Mouse (Mus musculus) neural tube, embryonic 12.5 days (tissue): Measurements from ENCODE around the gene Acp1. TPM values are rescaled to one million over a fixed set of nuclear protein-coding genes. Genes with fewer than 3 reads are reported as not detected.

Source experiments
- ATAC-seq: fragments of 200-750 bp; cut with Nextera tagmentation; 2 replicates; pipeline ENCODE4 v1.8.0; 2017; ENCODE audit warnings: low read depth, mild to moderate bottlenecking, moderate TSS enrichment, moderate library complexity; ENCODE audit not compliant: low FRiP score
- H3K27ac ChIP-seq: fragments of 300-500 bp; sonication (generic); 2 replicates; pipeline ENCODE4 v1.5.1; 2016
- H3K27me3 ChIP-seq: fragments of 300-500 bp; sonication (generic); replicated peaks from 2 replicates; pipeline ENCODE4 v1.6.1; 2016; ENCODE audit warnings: mild to moderate bottlenecking
- H3K36me3 ChIP-seq: fragments of 300-500 bp; sonication (generic); 2 replicates; pipeline ENCODE4 v1.6.1; 2016; ENCODE audit warnings: mild to moderate bottlenecking
- H3K4me1 ChIP-seq: fragments of 300-500 bp; sonication (generic); 2 replicates; pipeline ENCODE4 v1.6.1; 2016
- H3K4me2 ChIP-seq: fragments of 300-500 bp; sonication (generic); replicated peaks from 2 replicates; pipeline ENCODE4 v1.6.1; 2016; ENCODE audit warnings: mild to moderate bottlenecking
- H3K4me3 ChIP-seq: fragments of 300-500 bp; sonication (generic); 2 replicates; pipeline ENCODE4 v1.5.1; 2016
- H3K9ac ChIP-seq: fragments of 300-500 bp; sonication (generic); 2 replicates; pipeline ENCODE4 v1.6.1; 2016; ENCODE audit warnings: mild to moderate bottlenecking
- H3K9me3 ChIP-seq: fragments of 300-500 bp; sonication (generic); 2 replicates; pipeline ENCODE4 v1.6.1; 2016; ENCODE audit warnings: mild to moderate bottlenecking
- WGBS: fragments of 180-500 bp; shearing (Covaris S2); methylation state at CpG from one replicate; pipeline ENCODE4 v1.1.7; 2016; 5-methylcytosine and 5-hydroxymethylcytosine counted together
- polyA plus RNA-seq: library from polyadenylated mRNA; unstranded; fragments of >200 nt; fragmentation: Nextera tagmentation; extraction: Ambion mirVana; gene quantifications from 2 replicates; pipeline ENCODE4 v1.2.1, GENCODE M21; 2016

Gene Acp1
- 131 and 134 TPM in 2 replicates for polyA plus RNA-seq

DNA sequence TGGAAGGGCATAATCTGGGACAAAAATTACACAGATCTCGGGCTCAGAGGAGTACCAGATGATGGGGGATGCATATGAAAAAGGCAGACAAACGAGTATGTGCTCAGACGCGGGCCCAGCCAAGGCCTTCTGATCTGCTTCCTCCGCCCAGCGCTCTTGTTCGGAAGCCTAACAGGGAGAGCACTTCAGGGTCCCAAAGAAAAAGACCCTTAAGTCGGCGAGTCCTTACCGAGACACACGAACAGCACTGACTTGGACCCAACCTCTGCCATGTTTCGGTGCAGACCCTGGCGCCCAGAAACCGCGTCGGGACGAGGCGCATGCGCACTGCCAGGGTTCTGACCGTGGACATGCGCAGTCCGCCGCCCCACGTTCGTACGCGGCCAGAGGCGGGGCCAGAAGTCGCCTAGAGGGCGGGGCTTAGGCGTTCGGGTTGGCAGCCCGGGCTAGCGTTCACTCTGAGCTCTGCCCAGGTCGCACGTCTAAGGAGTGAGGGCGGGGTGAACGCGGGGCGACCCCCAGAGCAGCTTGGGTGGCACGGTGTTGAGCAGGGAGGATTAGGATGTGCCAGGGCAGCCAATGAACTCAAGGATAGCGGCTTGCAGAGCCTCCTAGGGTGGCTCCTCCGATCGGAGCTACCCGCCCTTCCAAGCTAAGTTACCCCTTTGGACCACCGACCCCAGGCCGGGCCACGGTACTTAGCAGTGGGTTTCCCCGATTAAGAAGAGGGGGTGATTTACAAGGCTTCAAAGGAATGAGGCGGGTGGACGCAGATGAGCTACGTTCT, at the start of gene Acp1, which contains the start of gene Sh3yl1:
Gene Acp1 (minus strand): TSS at position 329 of the 787 bp plus-strand sequence.
Gene Sh3yl1 (plus strand): TSS at position 408 of the 787 bp plus-strand sequence.
- H3K27me3 ChIP-seq = no peaks in the 10 kb centered on the region
- no peaks in the 10 kb centered on the region for H3K9me3 ChIP-seq
- peak; percentile 98 for ATAC-seq
- H3K36me3 ChIP-seq = no peaks in the 10 kb centered on the region
- no peak within 1 kb of the TSS for H3K27ac ChIP-seq
- peaks cover 7% of the 10 kb centered on the region for H3K4me1 ChIP-seq
- WGBS = under 1% methylated on average over 52 of the region's 52 CpGs
- peak within 1 kb of the TSS; percentile 57 for H3K4me3 ChIP-seq
- H3K4me2 ChIP-seq = peak within 1 kb of the TSS; percentile 97
- peak within 1 kb of the TSS; percentile 76 for H3K9ac ChIP-seq

DNA sequence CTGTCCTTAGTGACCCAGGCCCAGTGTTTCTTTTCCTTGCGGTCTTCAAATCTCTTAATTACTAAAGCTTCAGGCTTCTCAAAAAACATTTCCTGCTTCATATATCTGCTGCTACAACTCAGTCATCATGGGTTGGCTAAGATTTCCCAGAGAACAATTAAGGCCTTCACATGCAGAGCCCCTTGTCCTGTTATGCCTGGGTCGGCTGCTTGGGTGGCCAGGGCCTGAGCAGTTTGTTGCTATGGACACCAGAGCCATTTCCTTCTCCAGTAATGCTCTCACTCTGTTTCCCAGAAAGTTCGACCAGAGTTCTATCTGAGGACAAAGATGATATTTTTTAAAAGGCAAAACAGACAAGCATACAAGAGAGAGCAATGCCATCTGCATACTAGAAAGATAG, 32.8 kb upstream of the Acp1 start:
- Histone ChIP-seq H3K4me2 (no peak overlapping the region), H3K9me3 (no peaks in the 10 kb centered on the region), H3K9ac (no peak overlapping the region), H3K4me3 (no peak overlapping the region), H3K4me1 (peaks cover 3% of the 10 kb centered on the region; the same call in 1 of the 2 replicates), H3K27ac (no peak overlapping the region), H3K36me3 (peaks cover 4% of the 10 kb centered on the region), H3K27me3 (no peaks in the 10 kb centered on the region)
- ATAC-seq = no peak
- 29% methylated on average over 3 of the region's 3 CpGs for WGBS

DNA sequence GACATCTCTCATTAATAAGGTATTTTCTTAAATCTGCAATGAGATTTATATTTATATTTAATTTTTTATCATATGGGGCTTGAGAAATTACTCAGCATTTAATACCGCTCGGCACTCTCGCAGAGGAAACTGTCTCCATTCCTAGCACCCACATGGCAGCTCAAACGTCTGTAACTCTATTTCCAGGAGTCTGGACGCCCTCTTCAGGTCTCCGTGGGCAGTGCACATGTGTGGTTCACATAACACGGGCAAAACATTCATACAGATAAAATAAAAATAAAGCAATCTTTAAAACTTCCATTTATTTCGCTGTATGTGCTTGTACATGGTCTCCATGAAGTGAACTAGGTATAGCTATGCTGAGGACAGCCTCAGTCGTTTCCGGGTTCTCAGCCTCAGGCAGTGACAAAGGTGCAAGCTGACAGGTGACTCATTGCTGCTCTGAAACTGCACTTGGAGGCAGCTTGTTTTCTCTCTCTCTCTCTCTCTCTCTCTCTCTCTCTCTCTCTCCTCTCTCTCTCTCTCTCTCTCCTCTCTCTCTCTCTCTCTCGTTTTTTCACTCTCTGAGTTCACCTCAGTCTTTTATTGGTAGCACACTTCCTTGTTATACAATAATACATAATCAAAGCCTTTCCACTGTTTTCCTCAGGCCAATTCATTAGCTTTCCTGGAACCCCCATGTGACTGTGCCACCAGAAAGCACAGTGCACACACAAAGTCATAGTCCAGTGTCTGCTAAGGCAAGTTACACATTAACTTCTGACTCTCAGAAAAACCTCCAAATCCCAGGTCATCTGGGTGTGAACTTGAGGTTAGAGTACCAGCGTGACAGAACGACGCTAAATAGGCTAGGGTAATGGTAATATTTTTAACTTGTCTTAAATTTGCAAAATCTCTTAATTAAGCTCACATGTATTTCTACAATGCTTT, 31.9 kb upstream of the Acp1 start:
- 86% methylated on average over 13 of the region's 14 CpGs for WGBS

DNA sequence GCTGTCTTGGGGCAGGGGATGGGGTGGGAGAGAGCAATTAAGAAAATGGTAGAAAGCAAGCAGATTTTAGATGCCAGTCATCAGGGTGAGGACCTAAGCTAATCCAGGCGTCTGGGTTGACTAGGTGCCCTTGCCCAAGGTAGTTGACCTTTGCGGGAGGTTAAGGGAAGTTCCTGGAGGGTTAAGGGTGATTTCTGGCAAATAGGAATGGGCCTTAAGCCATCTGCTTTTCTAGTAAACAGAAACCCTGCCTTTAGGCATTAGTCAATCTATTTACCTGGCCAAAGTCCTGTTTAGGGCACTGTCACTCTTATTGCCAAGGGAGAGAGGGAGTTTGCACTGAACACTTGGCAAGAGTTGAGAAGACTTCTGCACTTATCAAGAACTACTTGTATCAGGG, 25.5 kb upstream of the Acp1 start:
- Histone ChIP-seq H3K4me1 (no peaks in the 10 kb centered on the region), H3K27me3 (no peaks in the 10 kb centered on the region), H3K4me3 (no peak overlapping the region), H3K9me3 (no peaks in the 10 kb centered on the region), H3K9ac (no peak overlapping the region), H3K36me3 (no peaks in the 10 kb centered on the region; the same call in 1 of the 2 replicates), H3K4me2 (no peak overlapping the region), H3K27ac (no peak overlapping the region)
- WGBS = 77% methylated on average over 2 of the region's 2 CpGs
- ATAC-seq = no peak

More for the DNA sequence above, 31.9 kb upstream of the Acp1 start:
- Histone ChIP-seq H3K27ac (no peak overlapping the region), H3K4me3 (no peak overlapping the region), H3K9ac (no peak overlapping the region), H3K4me2 (no peak overlapping the region), H3K9me3 (no peaks in the 10 kb centered on the region), H3K27me3 (no peaks in the 10 kb centered on the region), H3K36me3 (peaks cover 4% of the 10 kb centered on the region), H3K4me1 (peaks cover 3% of the 10 kb centered on the region; the same call in 1 of the 2 replicates)
- no peak for ATAC-seq

DNA sequence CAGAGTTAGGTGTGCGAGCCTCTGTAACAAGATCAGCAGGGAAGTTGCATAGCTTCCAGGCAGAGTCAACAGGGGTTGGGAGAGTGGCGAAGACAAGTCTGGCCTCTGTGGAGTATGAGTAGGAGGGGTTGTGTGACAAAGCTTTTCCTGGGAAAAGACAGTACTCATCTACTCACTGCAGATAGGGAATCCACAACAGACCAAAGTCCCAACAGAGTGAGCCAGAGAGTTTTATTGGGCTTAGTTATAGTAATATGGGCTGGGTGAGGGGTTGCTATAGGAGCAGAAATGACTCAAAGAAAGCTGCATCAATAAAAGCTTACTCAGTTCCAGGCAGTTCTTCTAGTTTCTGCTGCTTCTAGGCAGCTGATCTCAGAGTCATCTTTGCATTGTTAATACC, 21.9 kb upstream of the Acp1 start:
- WGBS = 85% methylated on average over 2 of the region's 2 CpGs
- no peak overlapping the region for H3K9ac ChIP-seq
- no peaks in the 10 kb centered on the region for H3K36me3 ChIP-seq
- H3K4me2 ChIP-seq = no peak overlapping the region
- no peak overlapping the region for H3K4me3 ChIP-seq
- no peak overlapping the region for H3K27ac ChIP-seq
- no peak for ATAC-seq
- H3K27me3 ChIP-seq = no peaks in the 10 kb centered on the region
- H3K4me1 ChIP-seq = no peaks in the 10 kb centered on the region
- no peaks in the 10 kb centered on the region for H3K9me3 ChIP-seq

DNA sequence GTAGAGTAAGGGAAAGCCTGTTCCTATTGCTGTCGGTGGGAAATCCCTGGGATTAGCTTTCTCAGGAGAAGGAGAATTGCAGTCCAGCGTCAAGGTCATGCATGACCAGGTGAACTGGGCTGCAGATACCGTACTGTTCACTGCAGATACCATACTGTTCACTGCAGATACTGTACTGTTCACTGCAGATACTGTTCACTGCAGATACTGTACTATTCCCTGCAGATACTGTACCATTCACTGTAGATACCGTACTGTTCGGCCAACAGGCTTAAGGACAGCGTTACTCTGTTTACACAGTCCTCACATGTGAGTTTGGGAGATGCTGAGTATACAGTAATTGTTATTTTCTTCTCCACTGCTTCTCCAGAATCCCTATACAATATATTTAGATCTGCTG, 16.8 kb upstream of the Acp1 start:
- no peak overlapping the region for H3K9ac ChIP-seq
- H3K4me3 ChIP-seq = no peak overlapping the region
- no peaks in the 10 kb centered on the region; the same call in 1 of the 2 replicates for H3K36me3 ChIP-seq
- no peak overlapping the region for H3K27ac ChIP-seq
- WGBS = 93% methylated on average over 6 of the region's 6 CpGs
- no peaks in the 10 kb centered on the region for H3K4me1 ChIP-seq
- H3K27me3 ChIP-seq = no peaks in the 10 kb centered on the region
- H3K4me2 ChIP-seq = no peak overlapping the region
- no peak for ATAC-seq
- H3K9me3 ChIP-seq = no peaks in the 10 kb centered on the region

DNA sequence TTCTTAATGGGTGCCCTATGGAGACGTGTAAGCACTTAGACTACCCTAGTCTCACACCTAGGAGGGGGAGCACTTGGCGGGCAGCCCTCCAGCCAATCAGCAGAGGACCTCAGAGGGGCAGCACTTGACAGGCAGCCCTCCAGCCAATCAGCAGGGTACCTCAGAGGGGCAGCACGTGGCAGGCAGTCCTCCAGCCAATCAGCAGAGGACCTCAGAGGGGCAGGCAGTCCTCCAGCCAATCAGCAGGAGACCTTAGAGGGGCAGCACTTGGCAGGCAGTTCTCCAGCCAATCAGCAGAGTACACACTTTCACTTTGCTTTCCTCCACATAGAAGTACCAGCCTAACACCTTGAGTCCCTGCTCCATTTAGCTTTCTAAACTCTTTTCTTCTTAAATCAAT, 11.0 kb upstream of the Acp1 start:
- no peaks in the 10 kb centered on the region for H3K9me3 ChIP-seq
- no peaks in the 10 kb centered on the region for H3K27me3 ChIP-seq
- ATAC-seq = no peak
- H3K4me1 ChIP-seq = no peaks in the 10 kb centered on the region
- no peaks in the 10 kb centered on the region; the same call in 1 of the 2 replicates for H3K36me3 ChIP-seq
- H3K4me3 ChIP-seq = no peak overlapping the region
- 83% methylated on average over 3 of the region's 3 CpGs for WGBS
- no peak overlapping the region for H3K4me2 ChIP-seq
- no peak overlapping the region for H3K9ac ChIP-seq
- H3K27ac ChIP-seq = no peak overlapping the region

DNA sequence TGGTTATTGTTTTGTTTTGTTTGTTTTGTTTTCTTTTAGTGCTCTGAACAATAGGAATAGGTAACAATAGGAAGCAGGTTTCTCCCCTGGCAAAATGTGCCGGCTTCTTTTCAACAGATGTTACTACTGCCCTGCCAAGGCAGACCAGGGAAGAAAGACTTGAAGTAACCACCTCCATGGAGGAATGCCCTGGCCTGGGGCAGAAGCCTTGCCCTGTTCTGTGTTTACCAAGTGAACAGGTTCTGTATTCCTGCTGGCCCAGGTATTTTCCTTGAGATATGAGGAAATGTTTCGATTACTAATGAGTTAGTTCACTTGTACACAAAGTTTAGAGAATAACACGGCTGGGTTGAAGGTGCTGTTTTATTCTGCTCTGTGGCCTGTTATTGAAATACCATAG, 1.5 kb upstream of the Acp1 start:
- no peaks in the 10 kb centered on the region for H3K27me3 ChIP-seq
- H3K4me1 ChIP-seq = peaks cover 7% of the 10 kb centered on the region
- H3K9me3 ChIP-seq = no peaks in the 10 kb centered on the region
- H3K27ac ChIP-seq = no peak overlapping the region
- H3K4me3 ChIP-seq = no peak overlapping the region
- WGBS = 60% methylated on average over 3 of the region's 3 CpGs
- no peak overlapping the region for H3K9ac ChIP-seq
- no peaks in the 10 kb centered on the region for H3K36me3 ChIP-seq
- ATAC-seq = no peak
- H3K4me2 ChIP-seq = peak overlapping the region; percentile 97

DNA sequence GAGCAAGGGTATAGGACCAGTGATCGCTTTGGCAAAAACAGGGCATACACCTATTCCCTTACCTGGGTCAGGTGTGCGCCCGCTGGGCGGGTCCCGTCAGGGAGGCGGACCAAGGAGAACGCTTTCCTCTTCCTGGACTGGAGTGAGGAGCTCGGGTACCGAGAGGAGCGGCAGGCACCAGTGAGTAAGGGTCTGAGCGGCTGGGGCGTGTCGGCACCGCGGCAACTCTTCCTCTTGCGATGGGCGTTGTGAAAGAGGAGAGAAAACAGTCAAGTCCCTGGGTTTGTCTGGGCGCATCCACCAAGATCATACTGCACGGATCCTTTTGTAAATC, 626 bp upstream of the Acp1 start:
- peak; percentile 73 for ATAC-seq
- Histone ChIP-seq H3K4me1 (peaks cover 7% of the 10 kb centered on the region), H3K9ac (peak overlapping the region; percentile 76), H3K4me3 (peak overlapping the region; percentile 57), H3K27me3 (no peaks in the 10 kb centered on the region), H3K4me2 (peak overlapping the region; percentile 97), H3K27ac (no peak overlapping the region), H3K9me3 (no peaks in the 10 kb centered on the region), H3K36me3 (no peaks in the 10 kb centered on the region)
- under 1% methylated on average over 19 of the region's 19 CpGs for WGBS

DNA sequence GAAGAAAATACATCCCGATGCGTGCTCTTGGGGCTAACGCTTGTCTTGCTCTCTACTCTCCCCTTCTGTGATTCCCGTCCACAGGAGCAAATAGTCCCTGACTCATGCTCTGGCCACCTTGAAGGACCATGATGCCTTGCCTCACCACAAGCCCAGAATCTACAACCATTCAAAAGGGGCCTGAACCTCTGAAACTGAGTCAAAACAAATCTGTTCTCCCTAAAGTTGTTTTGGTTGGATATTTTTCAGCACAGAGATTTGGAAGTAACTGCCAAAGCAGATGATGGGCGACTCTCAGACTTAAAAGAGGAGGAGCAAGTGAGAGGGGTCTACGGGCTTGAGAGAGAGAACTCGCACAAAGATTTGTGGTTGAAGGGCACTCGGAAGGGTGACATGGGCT, 529 bp downstream of the Acp1 start:
- no peaks in the 10 kb centered on the region for H3K36me3 ChIP-seq
- peaks cover 7% of the 10 kb centered on the region for H3K4me1 ChIP-seq
- H3K27me3 ChIP-seq = no peaks in the 10 kb centered on the region
- 21% methylated on average over 8 of the region's 8 CpGs for WGBS
- peak overlapping the region; percentile 76 for H3K9ac ChIP-seq
- no peak for ATAC-seq
- H3K4me3 ChIP-seq = peak overlapping the region; percentile 57
- peak overlapping the region; percentile 97 for H3K4me2 ChIP-seq
- no peaks in the 10 kb centered on the region for H3K9me3 ChIP-seq
- H3K27ac ChIP-seq = no peak overlapping the region

DNA sequence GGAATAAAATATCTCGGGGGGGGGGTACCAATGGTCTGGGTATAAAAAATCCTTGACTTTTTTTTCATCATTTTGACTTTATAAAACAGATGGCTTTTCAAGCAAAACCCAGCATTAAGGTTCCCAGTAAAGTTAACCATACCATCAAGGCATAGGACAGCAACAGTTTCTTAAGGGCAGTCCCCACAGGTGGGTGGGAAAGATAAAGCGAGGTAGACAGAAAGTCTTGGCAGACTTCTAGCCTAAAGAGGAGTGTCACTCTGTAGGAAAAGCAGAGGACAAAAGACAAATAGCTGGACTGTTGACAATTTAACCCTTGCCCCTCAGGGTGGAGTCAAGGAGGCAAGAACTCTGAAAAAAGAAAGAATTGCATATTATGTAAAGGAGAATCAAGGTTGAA, 1.5 kb downstream of the Acp1 start:
- Histone ChIP-seq H3K9ac (no peak overlapping the region), H3K4me2 (peak overlapping the region; percentile 97; the same call in 1 of the 2 replicates), H3K4me3 (no peak overlapping the region), H3K4me1 (peaks cover 7% of the 10 kb centered on the region), H3K36me3 (0 out of 2 replicates have a peak, but pooled peaks cover 1% of the 10 kb centered on the region), H3K27ac (no peak overlapping the region), H3K27me3 (no peaks in the 10 kb centered on the region), H3K9me3 (no peaks in the 10 kb centered on the region)
- ATAC-seq = no peak
- 93% methylated on average over 2 of the region's 2 CpGs for WGBS

DNA sequence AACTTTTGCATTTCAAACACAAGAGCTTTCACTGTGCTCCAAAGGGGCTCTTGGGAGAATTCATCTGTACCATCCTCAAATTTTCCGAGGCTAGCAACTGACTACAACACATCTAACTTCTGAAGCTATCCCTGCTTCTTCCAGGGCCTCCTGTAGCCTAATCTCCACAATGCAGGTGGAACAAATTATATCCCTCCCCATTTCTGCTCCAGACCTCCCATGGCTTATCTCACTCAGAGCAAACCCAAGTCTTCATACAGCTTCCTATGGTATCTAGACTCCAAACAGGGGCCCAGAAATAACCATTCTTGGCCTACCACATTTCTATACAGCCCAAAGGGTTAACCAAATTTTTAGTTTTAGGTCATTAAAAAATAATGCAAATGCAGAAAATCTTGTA, 2.7 kb downstream of the Acp1 start:
- WGBS = 93% methylated on average over 1 of the region's 1 CpGs
- Histone ChIP-seq H3K27ac (no peak overlapping the region), H3K36me3 (peaks cover 11% of the 10 kb centered on the region), H3K4me1 (peaks cover 7% of the 10 kb centered on the region), H3K27me3 (no peaks in the 10 kb centered on the region), H3K9ac (no peak overlapping the region), H3K4me3 (no peak overlapping the region), H3K9me3 (no peaks in the 10 kb centered on the region), H3K4me2 (no peak overlapping the region)
- no peak for ATAC-seq
